Mouse (Mus musculus) urinary bladder, postnatal 25 days (tissue): ENCODE measurements around the gene Sorcs1.

Experiments used
- DNase-seq: peaks from one replicate; pipeline ENCODE4 v3.0.0; 2022; ENCODE audit warnings: low spot score

Sorcs1 gene

GRCm38 (mm10) chr19:50677903-50678896, at the start of gene Sorcs1:
Gene Sorcs1, minus strand, starts transcription at chr19:50678646.
- peak; percentile 15 for DNase-seq

- DNase-seq = no peak
These were observed 4.8 kb upstream of the Sorcs1 start for GRCm38 (mm10) chr19:50683277-50683676.

GRCm38 (mm10) chr19:50678946-50679345, 500 bp upstream of the Sorcs1 start:
- DNase-seq = no peak

- no peak for DNase-seq
These were observed 1.6 kb downstream of the Sorcs1 start for GRCm38 (mm10) chr19:50676578-50677524.

- DNase-seq = no peak
These were observed 3.5 kb downstream of the Sorcs1 start for GRCm38 (mm10) chr19:50674921-50675320.

- DNase-seq = no peak
These were observed 10.9 kb downstream of the Sorcs1 start for GRCm38 (mm10) chr19:50667516-50667915.

GRCm38 (mm10) chr19:50664311-50664710, 14.1 kb downstream of the Sorcs1 start:
- DNase-seq = no peak

- DNase-seq = no peak
These were observed 19.3 kb downstream of the Sorcs1 start for GRCm38 (mm10) chr19:50659144-50659543.

- no peak for DNase-seq
These were observed 25.7 kb downstream of the Sorcs1 start for GRCm38 (mm10) chr19:50652750-50653149.

- no peak for DNase-seq
These were observed 34.6 kb downstream of the Sorcs1 start for GRCm38 (mm10) chr19:50643836-50644235.

GRCm38 (mm10) chr19:50642121-50642520, 36.3 kb downstream of the Sorcs1 start:
- no peak for DNase-seq

GRCm38 (mm10) chr19:50640251-50641032, 38.0 kb downstream of the Sorcs1 start:
- DNase-seq = no peak

- no peak for DNase-seq
These were observed 40.3 kb downstream of the Sorcs1 start for GRCm38 (mm10) chr19:50638176-50638575.

GRCm38 (mm10) chr19:50614013-50614412, 64.4 kb downstream of the Sorcs1 start:
- no peak for DNase-seq

- no peak for DNase-seq
These were observed 66.8 kb downstream of the Sorcs1 start for GRCm38 (mm10) chr19:50611619-50612018.

- DNase-seq = peak; percentile 3
These were observed 74.6 kb downstream of the Sorcs1 start for GRCm38 (mm10) chr19:50603882-50604281.

- no peak for DNase-seq
These were observed 75.1 kb downstream of the Sorcs1 start for GRCm38 (mm10) chr19:50603380-50603779.

- no peak for DNase-seq
These were observed 81.1 kb downstream of the Sorcs1 start for GRCm38 (mm10) chr19:50597300-50597699.

- no peak for DNase-seq
These were observed 92.3 kb downstream of the Sorcs1 start for GRCm38 (mm10) chr19:50586182-50586581.

- no peak for DNase-seq
These were observed 95.5 kb downstream of the Sorcs1 start for GRCm38 (mm10) chr19:50582952-50583351.

- no peak for DNase-seq
These were observed 108.7 kb downstream of the Sorcs1 start for GRCm38 (mm10) chr19:50569669-50570195.
